Comparison of ENCODE assay signal across 8 mouse cellular contexts in genomic region chr2:91070076-91070800, GRCm38 (mm10). TPM values are rescaled to one million over a fixed set of nuclear protein-coding genes. Genes with fewer than 3 reads are reported as not detected.
A peak's percentile ranks its signal among the peaks of the same experiment; 100 is the strongest.
DNase-seq lines count a peak whose midpoint lies in the region; ATAC-seq and TF ChIP-seq lines count a peak whose summit lies in the region.

Gene Slc39a13, minus strand, starts transcription at chr2:91070417.

- peaks cover 11% of the 10 kb centered on the region for H3K4me1 ChIP-seq in cortical plate, adult 2 months (ENCODE audit: control insufficient read depth, insufficient read depth, low read length)

- peak; percentile 90 for ATAC-seq in activated CD4-positive, CD25-positive, alpha-beta regulatory T cell, adult 4 months
- ATAC-seq in megakaryocyte progenitor cell, adult 5-6 weeks (replicated peaks; ENCODE audit: poor library complexity), result peak; percentile 89

- H3K27ac ChIP-seq in cortical plate, adult 2 months (ENCODE audit: insufficient read depth, low read length), result peak within 1 kb of the TSS; percentile 31; the same call in 1 of the 2 replicates

- DNase-seq in gastrocnemius, postnatal 10 days, result peak; percentile 97
- DNase-seq in induced T-regulatory cell, adult 2 months (ENCODE audit: low read depth), result peak; percentile 96
- peak; percentile 94 to 97 for DNase-seq in left cerebral cortex, adult 9 months (ENCODE audit: low spot score in 2 of 2)
- DNase-seq in right cerebral cortex, postnatal 14 days, result peak; percentile 92
- DNase-seq in urinary bladder, postnatal 36 days (ENCODE audit: low spot score in 2 of 2), result peak; percentile 97

- TF ChIP-seq POLR2A in cortical plate, adult 2 months (IDR thresholded peaks at IDR 0.05; ENCODE audit: extremely low read depth, insufficient read depth, low read length), result 0 out of 2 replicates have a peak, but pooled peaks have one; percentile 30

- TF ChIP-seq CTCF in cortical plate, adult 2 months (IDR thresholded peaks at IDR 0.05; ENCODE audit: extremely low read depth, insufficient read depth, low read length), result peak; percentile 81

- peak within 1 kb of the TSS; percentile 74 for H3K4me3 ChIP-seq in cortical plate, adult 2 months (ENCODE audit: insufficient read depth, low read length)

RNA-seq across cellular contexts. Expression of gene Slc39a13, which starts in this region (rescaled TPM):
- polyA plus RNA-seq in activated CD4-positive, CD25-positive, alpha-beta regulatory T cell, adult 4 months (2017; shearing (Covaris generic)), result 10 to 100 TPM; 15.6 to 21.8 TPM
- 51.3 and 54.7 TPM in 2 replicates for polyA plus RNA-seq in cortical plate, adult 2 months (2012; rRNA removed)
- 10 to 100 TPM; 27.8 to 40.8 TPM for total RNA-seq in gastrocnemius, postnatal 10 days (2021)
- 9.2 and 14.8 TPM in 2 replicates for total RNA-seq in megakaryocyte progenitor cell, adult 5-6 weeks (2015)
- total RNA-seq in megakaryocyte progenitor cell, adult 5-6 weeks (2017), result 7.0 and 8.9 TPM in 2 replicates

Comparison
In these comparisons a context has a peak if more than half of its experiments do, and no peak if none do; other contexts are left out.
1. Peak in every context shown above with its lines: DNase-seq, ATAC-seq, H3K4me3 ChIP-seq and H3K27ac ChIP-seq.